Mouse (Mus musculus) layer of hippocampus, adult 9-11 months (tissue): Measurements from ENCODE around the gene Pipox.
A peak's percentile ranks its signal among the peaks of the same experiment; 100 is the strongest.

Experiments used
- DNase-seq: peaks from one replicate; pipeline ENCODE4 v3.0.0; 2022

Gene Pipox

DNA sequence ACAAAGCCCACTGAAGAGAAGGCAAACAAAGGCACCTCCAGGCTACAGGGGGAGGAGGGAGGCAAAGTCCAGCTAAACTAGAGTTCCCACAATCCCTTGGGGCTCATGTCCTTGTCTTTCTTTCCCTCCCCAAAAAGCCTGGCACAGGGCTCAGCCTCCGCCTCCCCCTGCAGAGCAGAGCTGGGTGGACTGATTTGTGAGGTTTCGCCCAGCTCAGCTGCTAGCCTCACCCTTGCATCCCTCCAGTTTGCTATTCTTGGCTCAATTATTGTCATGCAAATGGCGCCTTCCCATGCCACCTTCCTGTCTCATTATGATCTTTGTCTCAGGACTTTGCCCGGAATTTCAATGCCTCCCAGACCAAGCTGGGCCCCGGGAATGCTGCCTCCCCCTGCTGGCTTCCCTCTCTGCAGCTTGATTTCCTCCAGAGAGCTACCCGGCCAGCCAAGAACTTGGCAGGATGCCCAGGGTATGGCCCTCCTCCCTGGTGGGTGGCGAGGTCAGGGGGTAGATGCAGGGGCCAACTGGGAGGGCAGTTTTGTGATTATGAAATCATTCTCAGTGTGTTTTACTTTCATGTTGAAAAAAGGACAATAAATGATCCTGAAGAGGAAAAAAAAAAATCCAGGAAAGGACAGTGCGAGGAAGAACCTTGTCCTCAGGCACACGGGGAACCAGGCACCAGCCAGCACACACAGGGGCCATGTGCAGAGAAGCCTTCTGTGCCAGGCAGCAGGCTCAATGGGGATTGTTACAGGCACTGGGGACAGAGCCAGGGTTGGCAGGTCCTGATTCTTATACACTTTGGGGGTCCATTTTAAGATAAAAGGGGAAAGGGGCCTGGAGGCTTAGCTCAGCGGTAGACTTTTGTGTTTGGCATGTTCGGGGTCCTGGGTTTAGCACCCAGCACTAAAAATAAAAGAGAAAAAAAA lies at the start of gene Pipox:
Gene Pipox (minus strand): TSS at position 310 of the 932 bp plus-strand sequence.
- DNase-seq: peak; percentile 86

DNA sequence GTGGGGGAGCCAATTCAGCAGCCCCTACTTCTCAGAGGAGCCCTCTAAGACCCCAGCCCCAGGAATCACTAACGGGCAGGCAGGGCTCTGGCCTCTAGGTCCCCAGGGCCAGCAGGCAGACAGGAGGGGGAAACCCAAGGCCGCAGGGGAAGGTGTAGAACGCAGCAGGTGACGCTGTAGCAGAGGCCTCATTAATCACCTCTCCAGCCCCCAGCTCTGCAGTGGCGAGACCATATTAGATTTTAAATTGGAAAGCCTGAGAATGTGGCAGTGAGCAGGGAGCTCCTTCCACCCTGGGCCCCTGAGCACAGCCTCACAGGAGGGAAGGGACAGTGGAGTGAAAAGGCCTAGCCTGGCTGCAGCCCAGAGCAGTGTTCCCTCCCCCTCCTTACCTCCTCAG lies 48.3 kb upstream of the Pipox start:
- no peak for DNase-seq

DNA sequence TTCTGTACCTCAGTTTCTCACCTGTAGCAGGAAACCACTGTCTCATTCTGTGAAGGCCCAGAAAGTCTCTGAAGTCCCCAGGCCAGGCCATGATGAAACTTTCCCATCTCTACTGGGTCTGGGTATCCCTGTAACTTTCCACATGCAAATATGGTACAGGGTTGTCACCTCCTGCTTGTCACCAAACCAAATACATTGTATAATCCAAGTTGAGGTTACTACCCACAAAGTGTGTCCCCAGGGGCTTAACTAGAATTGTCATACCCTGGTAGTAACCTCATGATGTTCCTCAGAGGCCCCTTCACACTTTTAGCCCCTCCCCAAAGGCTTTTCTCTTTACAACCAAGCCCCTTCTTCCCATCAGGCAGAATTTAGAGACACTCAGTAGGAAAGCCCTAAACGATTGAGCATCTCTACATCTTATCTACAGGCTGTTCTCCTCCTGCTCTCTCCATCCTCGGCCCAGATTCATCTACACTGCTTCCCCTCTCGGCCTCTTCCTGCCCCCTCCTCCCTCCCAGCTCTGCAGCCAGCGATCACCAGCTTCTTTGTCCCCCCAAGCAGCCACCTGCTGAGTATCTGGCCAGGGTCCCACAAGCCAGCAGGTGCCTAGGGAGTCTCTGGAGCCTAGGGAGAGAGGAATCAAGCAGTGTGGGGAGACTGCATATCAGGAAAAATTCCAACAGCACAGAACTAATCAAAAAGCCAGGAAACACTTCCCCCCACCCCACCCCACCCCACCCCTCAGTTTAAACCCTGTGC lies 43.9 kb upstream of the Pipox start:
- DNase-seq: no peak

DNA sequence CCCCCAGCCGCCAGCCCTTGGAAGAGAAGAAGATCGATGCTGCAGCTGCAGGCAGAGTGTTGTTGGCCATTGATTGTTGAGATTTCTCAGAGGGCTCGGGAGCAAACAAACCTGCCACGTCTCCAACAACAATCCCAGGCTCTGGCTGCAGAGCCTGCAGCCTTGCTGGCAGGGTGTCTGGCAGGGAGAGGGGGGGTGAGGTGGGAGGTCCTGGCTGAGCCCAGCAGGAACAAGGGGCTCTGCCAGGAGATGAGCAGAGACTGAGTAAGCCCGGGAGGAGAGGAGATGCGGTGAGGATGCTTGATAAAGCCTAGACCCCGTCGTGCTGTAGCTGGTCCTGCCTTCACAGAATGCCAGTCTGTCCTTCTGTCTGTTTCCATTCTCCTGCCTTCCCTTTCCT lies 43.0 kb upstream of the Pipox start:
- DNase-seq: no peak

DNA sequence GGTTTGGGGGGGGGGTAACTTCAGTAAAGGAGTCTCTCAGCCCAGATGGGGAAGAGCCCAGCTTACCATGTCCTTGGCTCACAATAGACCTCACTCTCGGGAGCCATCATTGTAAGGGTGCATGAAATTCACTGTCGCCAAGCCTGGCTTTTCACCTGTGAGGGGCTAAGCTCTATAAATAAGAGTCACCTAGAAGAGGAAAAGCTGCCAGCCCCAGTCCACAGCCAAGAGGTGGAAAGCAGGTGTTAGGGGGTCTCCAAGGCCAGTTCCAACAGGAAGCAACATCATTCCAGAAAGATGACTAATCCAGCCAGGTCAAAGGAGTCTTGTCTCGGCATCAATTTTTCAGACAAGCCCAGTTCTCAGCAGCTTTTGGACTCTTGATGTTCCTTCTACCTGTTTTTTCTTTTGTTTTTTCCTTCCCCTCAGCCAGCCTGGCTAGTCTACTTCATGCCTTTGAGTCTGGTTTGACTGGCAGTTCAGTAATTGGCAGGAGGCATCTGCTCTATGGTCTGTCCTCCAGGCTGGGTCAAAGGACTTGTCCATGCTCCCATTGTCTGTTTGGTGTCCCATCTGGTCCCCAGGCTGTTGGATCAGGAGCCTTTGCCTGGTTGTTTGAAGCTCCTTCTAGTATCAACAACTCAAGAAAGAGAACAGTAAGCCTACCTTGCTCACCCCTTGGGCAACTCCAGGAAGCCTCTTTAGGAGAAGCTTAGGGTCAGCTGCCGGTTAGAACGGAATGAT lies 40.8 kb upstream of the Pipox start:
- no peak for DNase-seq

DNA sequence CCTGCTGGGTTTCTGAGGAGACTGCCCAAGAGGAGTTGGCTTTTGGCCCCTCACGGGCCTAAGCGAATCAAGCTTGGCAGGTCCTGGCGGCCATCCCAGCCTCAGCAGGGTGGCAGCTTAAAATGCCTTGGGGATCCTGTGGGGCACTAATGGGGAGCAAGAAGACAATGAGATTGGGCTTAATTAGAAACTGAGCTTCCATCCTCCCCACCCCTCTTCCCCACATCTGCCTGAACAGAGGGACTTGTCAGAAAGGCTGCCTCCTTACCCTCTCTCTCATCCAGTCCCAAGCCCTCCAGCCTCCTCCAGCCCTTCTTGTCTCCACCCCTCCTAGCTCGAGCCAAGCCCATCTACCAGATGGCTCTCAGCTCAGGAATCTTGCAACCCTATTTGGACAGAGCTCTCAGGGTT lies 40.2 kb upstream of the Pipox start:
- DNase-seq: no peak

DNA sequence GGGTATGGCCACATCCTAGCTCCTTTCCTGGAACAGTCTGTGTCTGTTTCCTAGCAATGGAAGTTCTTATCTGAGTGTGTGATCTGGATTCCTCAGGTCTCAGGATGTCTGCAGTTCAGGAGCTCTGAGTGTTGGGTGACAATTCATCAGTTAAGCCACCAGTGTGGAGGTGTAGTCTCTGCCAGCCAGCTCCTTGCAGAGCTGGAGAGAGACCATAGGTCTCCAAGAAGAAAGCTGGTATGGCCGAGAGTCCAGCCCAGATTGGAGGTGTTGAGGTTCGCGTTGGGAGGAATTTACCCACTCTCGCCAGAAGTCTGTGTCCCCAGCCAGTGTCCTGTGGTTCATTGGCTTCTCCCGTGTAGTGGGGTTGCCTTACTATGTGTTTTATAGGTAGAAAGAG lies 38.7 kb upstream of the Pipox start:
- no peak for DNase-seq

DNA sequence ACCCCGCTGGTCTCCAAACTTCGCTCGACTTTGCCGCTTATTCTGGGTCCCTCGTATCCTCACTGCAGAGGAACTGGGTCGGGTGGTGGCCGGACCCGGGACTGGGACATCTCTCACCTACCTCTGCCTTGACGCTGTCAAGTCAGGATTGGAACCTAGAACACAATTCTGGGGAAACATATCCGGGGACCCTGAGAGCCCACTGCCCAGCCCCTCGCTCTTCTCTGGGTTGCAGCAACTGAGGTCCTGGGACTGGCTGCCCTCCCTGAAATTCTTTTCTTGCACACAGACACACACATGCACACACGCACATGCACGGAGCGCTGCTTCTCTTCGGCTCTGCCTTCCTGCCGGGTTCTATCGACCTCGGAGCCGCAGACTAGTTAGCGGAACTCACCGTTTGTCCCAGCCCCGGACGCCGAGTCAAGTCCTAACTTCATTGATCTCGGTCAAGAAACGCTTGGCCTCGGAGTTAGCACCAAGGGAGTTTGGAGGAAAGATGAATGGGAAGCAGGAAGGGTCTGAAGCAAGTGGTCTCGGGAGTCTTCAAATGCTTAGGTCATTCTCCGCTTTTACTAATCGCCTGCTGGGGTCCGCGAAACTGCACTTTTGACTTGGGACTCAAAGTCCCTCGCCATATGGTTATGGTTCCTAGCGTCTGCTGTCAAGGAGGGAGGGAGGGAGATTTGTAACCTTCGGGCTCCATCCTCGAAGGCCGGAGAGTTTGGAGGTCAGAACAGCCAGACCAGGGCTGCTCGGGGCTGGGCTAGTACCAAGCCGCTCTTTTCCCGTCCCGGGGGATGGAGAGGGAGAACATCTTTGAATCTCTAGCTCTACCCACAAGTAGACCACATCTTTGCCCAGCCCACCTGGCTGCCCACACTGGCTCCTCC lies 37.9 kb upstream of the Pipox start:
- DNase-seq: no peak

DNA sequence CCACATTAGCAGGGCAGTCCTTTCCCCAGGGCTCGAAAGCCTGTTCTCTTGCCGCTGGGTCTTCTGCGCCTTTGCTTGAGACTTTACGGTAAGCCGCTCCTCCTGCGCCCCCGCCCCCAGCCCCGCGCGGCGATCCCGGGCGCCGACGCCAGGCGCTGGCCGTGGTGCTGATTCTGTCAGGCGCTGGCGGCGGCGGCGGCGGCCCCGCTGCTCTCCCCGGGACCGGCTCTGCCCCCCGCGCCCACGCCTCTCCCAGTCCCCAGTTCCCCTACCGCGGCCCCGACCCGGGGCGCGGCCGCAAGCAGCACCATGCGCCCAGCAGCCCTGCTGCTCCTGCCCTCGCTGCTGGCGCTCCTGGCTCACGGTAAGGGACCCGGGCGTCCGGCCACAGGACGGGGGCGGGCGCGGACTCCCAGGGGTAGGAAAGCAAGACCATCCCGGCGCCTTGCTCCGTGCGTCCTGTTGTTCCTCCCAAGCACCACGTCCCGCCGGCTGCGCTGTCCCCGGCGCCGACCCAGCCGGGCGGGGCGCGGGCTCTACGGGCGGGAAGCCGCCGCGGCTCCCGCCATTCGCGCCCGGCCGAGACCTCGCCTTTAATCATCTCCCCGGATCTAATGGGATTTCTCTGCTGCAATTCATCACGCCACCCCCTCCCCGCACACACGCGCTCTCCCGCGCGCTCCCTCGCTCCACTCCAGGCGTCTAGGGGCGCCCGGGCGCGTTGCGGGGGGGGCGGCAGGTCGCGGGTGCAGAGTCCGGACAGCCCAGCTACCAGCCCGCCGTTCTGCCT lies 37.0 kb upstream of the Pipox start, which contains the start of gene Sez6:
Gene Sez6 (plus strand): TSS at position 50 of the 790 bp plus-strand sequence.
- peak; percentile 78 for DNase-seq

DNA sequence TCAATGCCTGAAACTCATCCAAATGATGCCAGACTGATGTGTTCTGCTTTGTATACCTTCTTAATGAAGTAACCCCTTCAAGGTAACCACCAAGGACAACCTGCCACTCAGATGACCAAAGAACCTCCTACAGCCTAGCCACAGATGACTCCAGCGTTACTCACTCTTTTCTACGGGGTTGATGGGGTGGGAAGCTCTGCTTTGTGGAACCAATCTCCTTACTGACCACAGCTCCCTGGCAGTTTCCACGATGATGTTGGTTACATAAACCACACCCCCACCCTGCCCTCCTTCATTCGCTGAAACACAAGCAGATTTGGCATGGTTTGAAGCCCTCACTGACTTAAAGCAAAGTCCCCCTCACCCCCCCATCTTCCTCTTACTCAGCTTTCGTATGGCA lies 33.9 kb upstream of the Pipox start:
- DNase-seq: no peak

DNA sequence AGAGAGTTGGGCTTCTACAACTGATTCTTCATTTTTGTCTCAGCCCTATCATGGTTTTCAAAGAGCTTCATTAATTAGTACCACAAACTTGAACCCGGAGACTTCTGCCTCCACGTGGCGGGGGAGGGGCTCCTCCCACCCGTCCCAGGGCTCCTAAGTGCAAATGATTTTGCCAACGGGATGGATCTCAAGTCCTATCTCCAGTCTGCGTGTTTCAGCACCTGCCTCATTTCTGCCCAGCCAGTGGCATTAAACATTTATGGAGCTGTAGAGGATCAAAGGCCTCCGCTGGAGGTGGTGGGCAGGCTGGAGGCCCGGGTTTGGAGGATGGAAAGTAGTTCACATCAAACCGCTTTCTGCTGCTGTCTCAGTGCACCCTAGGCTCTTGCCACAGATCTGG lies 32.8 kb upstream of the Pipox start:
- no peak for DNase-seq

DNA sequence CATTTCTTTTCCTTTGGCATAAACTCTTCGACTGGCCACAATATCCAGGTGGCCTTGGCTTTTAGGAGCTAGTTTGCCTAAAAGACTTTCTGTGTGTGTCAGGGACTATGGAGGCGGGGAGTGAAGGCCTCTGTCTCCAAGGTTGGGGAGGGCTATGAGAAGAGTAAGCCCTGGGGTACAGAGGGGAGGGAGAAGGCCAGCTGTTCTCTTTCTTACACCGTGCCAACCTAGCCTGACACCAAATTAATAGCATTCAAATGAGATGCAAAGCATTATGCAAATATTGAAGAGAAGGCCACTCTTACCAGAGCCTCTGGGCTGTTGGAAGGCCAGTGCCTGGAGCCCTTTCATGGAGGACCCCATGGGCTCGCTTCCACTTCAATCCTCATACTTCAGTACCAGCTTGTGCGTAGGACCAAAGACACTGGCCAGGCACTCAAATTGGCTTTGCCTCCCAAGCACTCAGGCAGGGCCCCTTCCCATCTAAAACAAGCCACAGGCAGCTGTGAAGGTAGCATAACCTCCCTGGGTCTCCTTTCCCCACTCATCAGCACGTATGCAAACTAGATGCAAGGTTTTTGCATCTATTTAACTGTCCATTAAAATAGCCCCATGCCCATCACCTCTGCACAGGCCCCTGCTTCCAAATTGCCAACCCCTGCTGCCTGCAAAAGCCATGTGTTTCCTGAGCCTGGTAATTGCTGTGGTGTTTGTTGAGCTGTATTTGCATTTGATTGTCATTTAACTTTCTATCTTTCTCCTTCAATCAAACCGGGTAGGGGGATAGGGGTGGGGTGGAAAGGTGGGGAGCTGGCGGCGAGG lies 32.2 kb upstream of the Pipox start:
- DNase-seq: no peak

DNA sequence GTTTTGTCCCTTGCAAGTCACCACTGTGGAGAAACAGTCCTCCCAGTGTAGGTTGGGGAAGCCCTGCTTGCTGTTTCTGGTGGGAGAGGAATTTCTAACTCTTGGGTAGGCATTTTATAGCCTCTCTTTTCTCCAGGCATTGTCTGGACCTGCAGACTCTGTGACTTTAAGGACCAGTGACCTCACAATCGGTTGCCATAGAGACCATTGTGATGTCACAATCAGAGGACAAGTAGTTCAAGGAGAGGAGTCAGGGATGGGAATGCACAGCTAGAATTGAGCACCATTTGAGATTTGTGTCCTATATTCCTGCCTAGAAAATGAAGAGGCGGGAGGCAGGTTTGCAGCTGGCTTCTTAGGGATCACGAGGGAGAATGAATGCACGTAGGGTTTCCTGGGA lies 29.4 kb upstream of the Pipox start:
- DNase-seq: no peak

DNA sequence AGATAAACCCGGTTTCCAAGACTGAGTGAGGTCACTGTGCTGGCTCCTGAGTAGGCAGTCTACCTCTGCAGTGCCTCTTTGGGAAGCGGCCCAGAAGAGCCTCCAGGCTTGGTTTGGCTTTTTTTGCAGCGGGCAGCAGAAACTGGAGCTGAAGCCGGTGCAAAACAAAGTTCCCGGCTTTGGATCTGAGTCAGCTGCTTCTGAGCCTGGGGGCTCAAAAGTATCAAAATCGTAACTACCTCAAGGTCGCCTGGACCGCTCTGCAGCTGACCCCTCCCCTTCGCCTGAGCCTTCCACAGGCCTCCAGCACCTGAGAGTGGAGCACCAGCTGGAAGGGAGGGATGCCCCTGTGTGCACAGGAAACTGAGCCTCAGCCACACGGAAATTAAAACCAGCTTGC lies 23.3 kb upstream of the Pipox start:
- DNase-seq: no peak

DNA sequence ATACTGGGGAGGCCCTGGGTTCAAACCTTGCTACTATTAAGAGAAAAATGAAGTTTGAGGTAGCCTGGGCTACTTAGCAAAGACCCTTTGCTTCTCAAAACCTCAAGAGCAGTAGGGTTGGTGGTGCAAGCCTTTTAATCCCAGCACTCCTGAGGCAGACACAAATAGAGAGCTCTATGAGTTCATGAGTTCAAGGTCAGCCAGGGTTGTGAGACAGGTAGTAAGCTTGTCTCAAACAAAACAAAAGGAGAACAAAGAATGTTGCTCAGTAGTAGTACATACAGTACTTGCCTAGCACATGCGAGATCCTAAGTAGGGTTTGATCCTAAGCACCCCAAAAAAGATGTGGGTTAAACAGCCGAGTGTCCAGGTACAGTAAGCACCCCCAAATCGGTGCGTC lies 22.8 kb upstream of the Pipox start:
- no peak for DNase-seq

DNA sequence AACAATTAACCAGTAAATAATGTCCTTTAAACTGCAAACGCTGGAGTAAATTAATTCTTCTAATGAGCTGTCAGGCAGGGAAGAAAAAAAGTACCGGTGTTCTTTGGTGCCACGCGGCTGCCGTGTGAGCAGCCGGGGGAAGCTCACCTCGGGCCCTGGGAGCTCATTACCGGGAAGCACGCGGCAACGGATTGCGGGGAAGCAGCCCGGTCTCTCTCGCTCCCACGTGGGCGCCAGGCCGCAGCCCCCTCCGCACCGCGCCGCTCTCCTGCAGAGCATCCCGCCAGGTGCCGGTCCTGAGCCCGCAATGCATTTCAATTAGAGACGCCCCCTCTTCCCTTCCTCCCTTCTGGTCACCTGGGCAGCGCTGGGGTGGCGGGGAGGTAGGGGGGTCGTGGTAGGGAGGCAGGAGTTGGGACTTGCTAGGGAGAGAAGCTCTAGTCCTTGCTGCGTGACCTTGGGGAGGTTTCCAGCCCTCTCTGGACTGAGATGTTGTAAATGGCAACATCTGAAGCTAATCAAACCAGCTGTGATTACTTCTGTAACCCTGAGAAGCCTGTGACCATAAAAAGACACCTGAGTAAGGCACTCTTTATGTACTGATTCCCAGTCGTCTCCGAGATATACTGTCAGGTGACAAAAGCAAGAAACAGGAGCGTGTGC lies 20.8 kb upstream of the Pipox start:
- no peak for DNase-seq

DNA sequence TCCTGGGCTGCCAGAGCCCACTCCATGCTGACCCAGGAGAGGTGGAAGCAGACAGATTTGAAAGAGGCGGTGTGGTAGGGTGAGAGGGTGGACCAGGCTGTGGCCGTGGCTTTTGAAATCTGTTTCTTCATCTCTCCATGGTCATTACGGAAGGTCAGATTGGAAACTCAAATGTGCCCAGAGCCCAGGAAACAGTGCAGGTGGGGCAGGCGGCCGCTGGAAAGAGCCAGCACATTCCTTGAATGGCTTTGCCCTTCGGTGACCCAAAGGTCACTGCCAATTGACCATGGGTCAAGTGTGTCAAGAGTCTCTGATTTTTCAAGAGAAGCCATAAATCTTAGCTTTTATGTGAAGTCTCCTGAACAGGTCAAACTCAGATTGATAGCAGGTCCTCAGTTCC lies 19.6 kb upstream of the Pipox start:
- no peak for DNase-seq

DNA sequence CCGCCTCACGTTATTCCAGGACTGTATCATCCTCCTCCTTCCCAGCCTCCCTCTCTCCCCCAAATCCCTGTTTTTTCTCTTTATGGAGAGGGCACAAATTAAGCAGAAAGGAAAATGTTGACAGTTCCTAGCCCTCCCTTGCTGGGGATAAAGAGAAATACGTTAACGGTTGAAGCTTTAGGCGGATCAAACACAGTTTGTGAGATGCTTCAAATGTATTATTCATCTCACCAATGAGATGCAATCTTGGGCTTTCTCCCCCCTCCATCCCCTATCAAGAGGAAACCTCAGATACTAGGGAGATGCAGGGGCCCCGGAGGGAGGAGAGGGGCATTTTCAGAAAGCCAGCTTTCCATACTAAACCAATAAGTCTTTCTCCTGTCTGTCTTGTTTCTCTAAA lies 15.9 kb upstream of the Pipox start:
- no peak for DNase-seq

DNA sequence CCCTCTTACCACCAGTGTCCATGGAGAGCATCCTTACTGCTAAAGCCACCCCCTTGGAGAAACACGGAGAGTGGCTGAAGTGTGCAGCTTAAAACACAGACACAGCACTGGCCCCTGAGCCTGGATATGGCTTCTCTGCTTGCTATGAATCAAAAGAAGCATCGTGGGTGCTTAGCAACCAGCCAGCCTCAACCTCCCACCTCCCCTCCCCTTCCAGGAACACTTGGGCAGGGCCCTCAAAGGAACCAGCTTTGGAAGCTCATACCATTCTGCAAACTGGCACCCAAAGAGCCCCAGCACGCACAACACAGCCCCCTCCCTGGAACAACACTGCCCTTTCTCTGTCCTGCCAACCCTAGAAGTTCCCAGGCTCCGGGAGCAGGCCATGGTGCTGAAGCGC lies 15.5 kb upstream of the Pipox start:
- no peak for DNase-seq

DNA sequence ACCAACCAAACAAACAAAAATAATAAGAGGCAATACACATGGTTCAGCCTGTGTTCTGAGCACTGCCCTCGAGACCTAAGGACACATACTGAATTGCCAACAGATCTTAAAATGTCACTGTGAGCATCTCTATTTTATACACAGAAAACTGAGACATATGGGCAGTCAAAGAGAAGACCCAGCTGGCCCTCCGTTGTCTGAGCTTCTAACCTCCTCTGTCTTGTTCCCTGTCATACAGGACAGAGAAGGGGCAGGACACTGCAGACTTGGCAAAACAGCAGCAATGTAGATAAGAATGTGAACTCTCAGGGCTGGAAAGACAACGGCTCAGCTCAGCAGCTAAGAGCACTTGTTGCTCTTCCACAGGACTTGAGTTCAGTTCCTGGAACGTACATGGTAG lies 14.6 kb upstream of the Pipox start:
- no peak for DNase-seq
